Mouse (Mus musculus) liver, postnatal 0 days (tissue): Measurements from ENCODE around the gene Tmem240.

ENCODE experiments used
- CTCF ChIP-seq: sonication (generic); IDR thresholded peaks from 2 replicates; pipeline ENCODE4 v1.5.1; 2016; ENCODE audit warnings: antibody characterized with exemption, low read depth
- EP300 ChIP-seq: IDR thresholded peaks from 2 replicates; pipeline ENCODE4 v1.6.1; 2016; ENCODE audit warnings: antibody characterized with exemption, low read depth, mild to moderate bottlenecking

- TF ChIP-seq CTCF (no peak), EP300 (no peak)
Measured at GRCm38 (mm10) chr4:155738262-155738661, 3.7 kb downstream of the Tmem240 start.
